8 mouse cellular contexts compared by ENCODE assay signal in genomic region chr5:147583702-147584298, GRCm38 (mm10).
DNase-seq lines count a peak whose midpoint lies in the region; ATAC-seq and TF ChIP-seq lines count a peak whose summit lies in the region.
"Had no signal": no experiment of that assay in that cellular context is flagged by ENCODE, and none has a peak within 500 bp of the region (broad histone marks: within the 10 kb centered on the region; RNA-seq: fewer than 3 reads in every experiment).

No protein-coding gene starts in this region.

- WGBS in heart, postnatal 0 days = 40% methylated on average over 14 of the region's 14 CpGs
- 42% methylated on average over 14 of the region's 14 CpGs for WGBS in small intestine, adult 2 months

- no peak overlapping the region for H3K27ac ChIP-seq in embryonic fibroblast, embryonic 13.5 days (ENCODE audit: insufficient read depth, low read length)
- H3K27ac ChIP-seq in heart, postnatal 0 days (ENCODE audit: low read depth) = peak overlapping the region; percentile 74; the same call in 1 of the 2 replicates
- H3K27ac ChIP-seq in small intestine, adult 2 months (ENCODE audit: insufficient read depth, low read depth, low read length) = no peak overlapping the region

- no peaks in the 10 kb centered on the region; the same call in 1 of the 2 replicates for H3K36me3 ChIP-seq in heart, postnatal 0 days (replicated peaks; ENCODE audit: control insufficient read depth, insufficient read depth, low read length)
- no peaks in the 10 kb centered on the region for H3K36me3 ChIP-seq in small intestine, adult 2 months (ENCODE audit: control insufficient read depth, insufficient read depth, low read length)

- no peaks in the 10 kb centered on the region for H3K4me1 ChIP-seq in embryonic fibroblast, embryonic 13.5 days (ENCODE audit: control insufficient read depth, insufficient read depth, low read length)
- H3K4me1 ChIP-seq in heart, postnatal 0 days (ENCODE audit: control insufficient read depth, insufficient read depth) = peaks cover 8% of the 10 kb centered on the region; the same call in 1 of the 2 replicates
- H3K4me1 ChIP-seq in small intestine, adult 2 months (ENCODE audit: control insufficient read depth, insufficient read depth, insufficient read length, low read length) = no peaks in the 10 kb centered on the region

- no peaks in the 10 kb centered on the region for H3K9me3 ChIP-seq in heart, postnatal 0 days (replicated peaks; ENCODE audit: control insufficient read depth, low read length)

- no peak overlapping the region for H3K4me3 ChIP-seq in embryonic fibroblast, embryonic 13.5 days (ENCODE audit: insufficient read depth, low read length)
- no peak overlapping the region for H3K4me3 ChIP-seq in heart, postnatal 0 days (ENCODE audit: low read depth, low read length)
- no peak overlapping the region for H3K4me3 ChIP-seq in small intestine, adult 2 months (ENCODE audit: low read depth, low read length)
- H3K4me3 ChIP-seq: myocyte had no signal

- peak; percentile 65; the same call in 1 of the 2 replicates for TF ChIP-seq CTCF in embryonic fibroblast, embryonic 13.5 days (IDR thresholded peaks at IDR 0.05; ENCODE audit: borderline replicate concordance, insufficient read depth, low read length)
- TF ChIP-seq CTCF in heart, postnatal 0 days (IDR thresholded peaks at IDR 0.05; ENCODE audit: low read depth) = peak; percentile 98
- TF ChIP-seq CTCF in small intestine, adult 2 months (IDR thresholded peaks at IDR 0.05; ENCODE audit: extremely low read depth, insufficient read length, insufficient replicate concordance, low read depth, low read length) = peak; percentile 75; the same call in 1 of the 2 replicates

- H3K9ac ChIP-seq in heart, postnatal 0 days (replicated peaks; ENCODE audit: low read depth, low read length) = no peak overlapping the region

- H3K27me3 ChIP-seq in heart, postnatal 0 days (ENCODE audit: control insufficient read depth, insufficient read depth, low read length) = no peaks in the 10 kb centered on the region
- H3K27me3 ChIP-seq in small intestine, adult 2 months (ENCODE audit: control insufficient read depth, insufficient read depth, low read length) = no peaks in the 10 kb centered on the region

- no peak for TF ChIP-seq EP300 in heart, postnatal 0 days (IDR thresholded peaks at IDR 0.05; ENCODE audit: low read depth)

- H3K4me2 ChIP-seq in heart, postnatal 0 days (ENCODE audit: low read depth, low read length) = peak overlapping the region; percentile 43

- TF ChIP-seq POLR2A in embryonic fibroblast, embryonic 13.5 days (IDR thresholded peaks at IDR 0.05; ENCODE audit: low read depth, low read length) = no peak
- no peak for TF ChIP-seq POLR2A in small intestine, adult 2 months (IDR thresholded peaks at IDR 0.05; ENCODE audit: low read depth, low read length)

- peak; percentile 56 for DNase-seq in MEL-GATA-1-ER (ENCODE audit: extremely low read depth, low read depth)
- peak; percentile 85 for DNase-seq in brain, adult 2 months (ENCODE audit: low read depth, low spot score)
- peak; percentile 57 for DNase-seq in heart, postnatal 0 days (ENCODE audit: low spot score)
- DNase-seq in layer of hippocampus, adult 8-10 months (ENCODE audit: low spot score in 2 of 2) = peak; percentile 32 to 74
- DNase-seq in lung, postnatal 25 days (ENCODE audit: low spot score) = peak; percentile 81

- ATAC-seq in heart, postnatal 0 days (ENCODE audit: insufficient read depth, low read depth) = peak; percentile 24; the same call in 1 of the 2 replicates
